Mouse (Mus musculus) mesoderm, embryonic 11.5 days (tissue): ENCODE data around the gene Gsg1l.

ENCODE experiments used
- DNase-seq: peaks from one replicate; pipeline ENCODE4 v3.0.0-alpha.2; 2012; ENCODE audit warnings: low read depth, low spot score

Gsg1l gene

DNA sequence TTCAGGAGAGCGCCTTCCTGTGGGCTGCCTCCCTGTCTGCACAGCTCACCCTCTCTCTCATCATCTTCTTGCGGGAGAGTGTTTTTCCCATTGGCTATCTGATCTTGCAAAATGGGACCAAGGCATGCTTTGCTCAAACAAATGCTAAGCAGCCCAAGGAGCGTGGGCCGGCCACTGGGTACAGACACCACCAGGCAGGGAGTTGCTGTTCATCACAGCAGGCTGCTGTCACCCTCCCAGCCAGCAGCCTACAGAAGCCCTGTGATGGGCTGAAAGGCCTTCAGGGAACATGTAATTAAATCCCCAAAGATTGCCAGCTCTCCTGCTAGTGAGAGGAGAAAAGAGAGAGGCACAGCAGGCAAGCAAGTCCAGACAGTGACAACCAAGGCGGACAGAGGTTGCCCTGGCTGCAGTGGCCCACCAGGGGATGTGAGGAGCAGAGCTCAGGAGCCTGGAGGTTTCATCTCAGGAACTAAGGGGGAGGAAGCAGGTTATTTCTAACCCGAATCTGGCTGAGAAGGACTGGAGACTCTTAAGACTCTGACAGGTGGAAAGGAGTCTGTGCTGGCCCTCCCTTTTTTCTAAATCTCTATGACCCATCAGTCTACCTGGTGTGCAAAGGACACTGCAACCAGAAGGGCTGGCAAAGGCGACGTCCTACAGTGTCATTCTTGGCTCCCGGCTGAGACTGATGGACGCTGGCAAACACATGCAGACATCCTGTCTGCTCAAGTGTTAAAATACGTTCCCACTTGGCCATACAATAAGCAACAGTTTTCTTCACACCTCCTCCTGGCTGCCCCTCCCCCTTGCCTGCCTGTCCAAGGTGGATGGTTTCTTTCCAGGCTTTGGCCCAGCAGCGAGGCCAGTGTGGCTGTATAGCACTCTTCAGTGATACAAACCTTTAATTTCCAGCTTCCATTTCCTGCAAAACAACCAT is 98.0 kb downstream of the Gsg1l start:
- DNase-seq = no peak

DNA sequence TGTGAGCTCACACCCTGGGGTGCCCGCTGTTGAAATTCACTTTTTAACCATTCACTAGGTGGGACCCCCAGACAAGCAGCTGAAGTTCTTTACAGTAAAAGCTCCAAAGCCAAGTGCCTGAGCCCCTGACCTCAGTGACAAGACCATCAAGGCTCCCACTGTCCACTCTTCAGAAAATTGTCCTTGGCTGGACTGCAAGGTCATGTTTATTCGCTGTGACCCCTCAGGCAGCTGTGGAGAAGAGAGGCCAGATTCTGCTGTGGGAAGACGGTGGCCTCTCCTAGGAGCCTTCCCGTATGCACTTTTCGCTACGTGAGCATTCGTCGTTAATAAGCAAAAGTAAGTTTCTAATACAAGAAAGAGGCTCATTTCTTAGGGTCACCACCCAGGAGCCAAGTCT is 102.6 kb downstream of the Gsg1l start:
- no peak for DNase-seq

DNA sequence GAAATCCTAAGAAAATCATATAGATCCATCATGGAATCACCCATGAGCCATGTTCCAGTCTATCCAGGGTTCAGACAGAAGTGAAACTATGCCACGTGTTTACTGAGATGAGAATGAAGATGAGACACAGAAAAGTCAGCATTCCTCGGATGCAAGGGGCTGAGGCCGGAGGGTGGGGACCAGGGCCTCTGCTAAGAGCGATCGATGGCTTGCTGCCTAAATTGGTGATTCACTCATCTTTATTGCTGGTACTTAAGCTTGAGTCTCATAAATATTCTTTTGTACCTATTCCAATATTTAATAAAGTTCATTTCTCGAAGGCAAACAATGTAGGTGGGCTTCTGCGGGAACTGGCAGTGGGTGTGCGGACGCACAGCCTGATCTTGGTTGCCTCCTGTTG is 105.5 kb downstream of the Gsg1l start:
- no peak for DNase-seq

GRCm38 (mm10) chr7:125975414-125975813 is 106.8 kb downstream of the Gsg1l start:
- DNase-seq = no peak

DNA sequence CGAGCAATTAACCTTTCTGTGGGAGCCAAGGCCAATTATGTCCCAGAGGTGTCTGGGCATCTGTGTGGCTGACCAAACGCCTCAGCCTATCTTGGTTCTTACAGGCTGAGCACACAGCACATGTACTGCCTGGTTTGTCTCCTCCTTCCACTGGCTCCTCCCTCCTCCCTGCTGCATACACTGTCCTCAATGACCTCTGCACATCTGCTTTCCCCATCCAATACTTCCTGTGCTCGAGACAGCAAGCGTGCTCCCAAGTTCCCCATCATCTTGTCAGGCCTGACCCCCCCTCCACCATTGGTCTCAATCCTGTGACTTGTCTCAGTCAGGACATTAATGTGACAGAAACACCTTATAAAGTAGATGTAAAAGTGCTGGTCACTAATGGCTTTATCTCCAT is 108.3 kb downstream of the Gsg1l start:
- DNase-seq = no peak

- no peak for DNase-seq
Observed at GRCm38 (mm10) chr7:125972776-125973175, 109.4 kb downstream of the Gsg1l start.

- no peak for DNase-seq
Observed at GRCm38 (mm10) chr7:125972174-125972672, 110.0 kb downstream of the Gsg1l start.

GRCm38 (mm10) chr7:125969076-125969475 is 113.1 kb downstream of the Gsg1l start:
- DNase-seq = no peak

GRCm38 (mm10) chr7:125966402-125967261 is 115.6 kb downstream of the Gsg1l start:
- peak; percentile 35 for DNase-seq

DNA sequence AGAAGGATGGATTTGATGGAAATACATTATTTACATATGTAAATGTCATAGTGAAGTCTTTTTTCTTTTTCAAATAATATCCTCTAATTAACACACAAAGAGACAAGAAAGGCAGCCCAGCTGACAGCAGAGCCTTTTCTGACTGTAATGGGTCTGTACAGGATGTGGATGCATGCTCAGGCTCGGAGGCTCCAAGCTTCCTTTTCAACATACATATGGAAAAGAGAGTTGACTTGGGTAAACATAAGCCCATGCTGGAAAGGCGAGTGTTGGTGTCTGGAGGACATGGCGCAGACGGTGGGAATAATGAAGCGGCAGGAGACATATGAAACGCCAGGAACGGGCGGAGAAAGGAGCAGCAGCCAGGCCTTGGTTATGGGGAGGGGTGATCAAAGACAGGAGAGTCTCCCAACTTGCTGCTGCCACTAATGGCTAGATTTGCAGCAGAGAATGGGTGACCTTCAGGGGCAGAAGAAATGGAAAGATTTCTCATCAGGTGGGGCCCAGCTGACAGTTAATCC is 118.1 kb downstream of the Gsg1l start:
- no peak for DNase-seq

DNA sequence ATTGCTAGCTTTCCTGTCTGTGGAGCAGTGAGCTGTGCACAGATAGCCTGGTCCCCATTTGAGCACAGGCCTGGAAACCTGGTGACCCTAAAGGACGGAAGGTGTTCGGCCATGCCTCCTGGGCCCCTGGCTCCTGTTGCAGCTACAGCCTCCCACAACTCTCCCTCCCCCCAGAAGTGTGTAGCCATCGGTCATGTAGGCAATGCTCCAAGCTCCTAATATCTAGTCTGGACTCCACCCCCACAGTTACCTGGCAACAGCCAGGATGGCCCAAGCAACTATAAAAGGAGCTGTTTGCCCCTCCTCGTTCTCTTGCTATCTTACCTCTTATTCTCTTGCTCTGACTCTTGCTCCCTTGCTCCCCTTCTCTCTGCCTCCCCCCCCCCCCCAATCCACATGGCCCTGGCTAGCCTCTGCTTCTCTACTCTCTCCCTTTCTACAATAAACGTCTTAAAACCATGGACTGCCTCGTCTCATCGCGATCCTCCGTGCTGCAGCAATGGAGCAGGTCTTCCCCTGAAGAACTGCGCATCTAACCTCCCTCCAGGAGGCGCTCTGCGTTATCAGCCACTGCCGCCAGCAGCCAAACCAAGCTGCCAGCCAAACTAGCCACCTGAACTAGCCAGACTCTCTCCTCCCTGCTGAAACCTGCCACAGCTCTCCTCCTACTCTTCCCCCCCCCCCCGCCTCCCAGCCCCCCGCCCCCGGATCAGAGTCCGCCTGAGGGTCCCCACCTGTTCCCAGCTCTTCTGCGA is 122.7 kb downstream of the Gsg1l start:
- DNase-seq = no peak

DNA sequence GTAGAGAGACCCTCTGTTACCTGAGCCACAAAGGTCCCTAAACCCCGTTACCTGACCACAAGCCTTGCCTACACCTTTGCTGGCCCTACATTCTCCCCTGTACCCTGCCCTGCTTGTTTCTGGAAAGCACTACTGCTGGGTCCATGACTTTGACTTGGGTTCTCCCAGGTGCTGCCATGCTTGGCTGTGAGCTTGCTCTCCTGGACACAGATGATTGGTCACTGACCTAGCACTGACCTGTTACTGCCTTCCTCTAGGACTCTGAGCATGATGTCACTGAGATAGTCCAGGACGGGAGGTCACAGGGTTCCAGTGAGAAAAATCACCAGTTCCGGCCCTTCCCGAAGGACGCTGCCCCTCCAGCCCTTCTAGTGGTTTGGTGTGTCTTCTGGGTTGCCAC is 123.4 kb downstream of the Gsg1l start:
- DNase-seq = no peak

- no peak for DNase-seq
Observed at GRCm38 (mm10) chr7:125954994-125955393, 127.2 kb downstream of the Gsg1l start.

DNA sequence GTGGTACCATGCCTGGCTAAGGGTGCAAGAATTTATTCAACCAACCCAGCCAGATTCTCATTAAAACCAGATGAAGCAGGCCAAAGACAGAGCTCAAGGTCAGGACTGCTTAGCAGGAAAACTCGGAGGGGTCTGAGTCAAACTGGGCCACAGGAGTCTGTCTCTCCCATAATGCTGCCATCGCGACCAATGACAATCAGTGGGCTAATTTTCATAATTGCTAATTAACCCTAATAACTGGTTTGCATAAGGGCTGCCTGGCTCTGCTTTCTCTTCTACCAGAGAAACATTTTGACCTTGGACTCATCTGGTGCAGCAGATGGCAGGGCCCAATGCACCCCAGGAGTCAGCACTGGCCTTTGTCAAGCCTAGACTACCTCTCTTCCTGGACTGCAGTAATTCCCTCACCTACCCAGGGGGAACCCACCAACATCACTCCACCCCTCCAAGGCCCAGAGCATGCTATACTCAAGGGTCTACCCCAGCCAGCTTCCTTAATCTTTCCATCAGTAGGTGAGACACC is 127.8 kb downstream of the Gsg1l start:
- no peak for DNase-seq

DNA sequence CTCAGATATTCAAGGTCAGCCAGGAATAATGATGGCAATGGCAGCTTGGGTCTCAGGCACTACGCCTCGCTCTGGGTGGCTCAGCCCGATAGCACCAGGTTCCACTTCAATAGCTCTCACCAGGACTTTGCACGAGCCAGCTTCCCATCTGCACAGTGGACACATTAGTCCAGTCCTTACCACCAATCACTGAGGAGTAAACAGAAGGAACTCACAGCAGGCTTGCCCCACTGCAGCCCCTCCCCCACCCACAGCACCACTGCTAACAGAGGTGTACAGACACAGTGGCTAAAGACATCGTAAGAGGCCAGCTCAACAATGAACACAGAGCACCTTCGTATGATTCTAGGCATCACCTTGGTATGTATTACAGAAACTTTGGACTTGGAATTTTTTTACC is 128.4 kb downstream of the Gsg1l start:
- no peak for DNase-seq

DNA sequence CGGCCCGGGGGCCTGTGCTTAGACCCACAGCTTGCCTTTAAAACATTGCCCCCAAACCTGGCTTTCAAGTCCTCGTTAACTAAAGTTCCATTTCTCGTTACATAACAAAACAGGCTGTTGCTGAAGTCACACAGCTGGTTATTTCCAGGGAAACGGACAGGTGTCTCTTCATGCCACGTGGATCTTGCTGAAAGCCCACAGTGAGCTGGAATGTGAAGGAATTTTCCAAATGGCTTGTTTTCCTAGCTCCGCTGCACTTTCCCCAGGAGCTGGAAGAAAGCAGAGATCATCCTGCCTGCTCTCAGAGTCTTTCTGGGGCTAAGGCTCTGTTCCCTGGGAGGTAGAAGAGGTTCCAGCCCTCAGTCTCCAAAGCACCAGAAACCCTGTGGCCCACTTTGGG is 130.3 kb downstream of the Gsg1l start:
- DNase-seq = no peak

DNA sequence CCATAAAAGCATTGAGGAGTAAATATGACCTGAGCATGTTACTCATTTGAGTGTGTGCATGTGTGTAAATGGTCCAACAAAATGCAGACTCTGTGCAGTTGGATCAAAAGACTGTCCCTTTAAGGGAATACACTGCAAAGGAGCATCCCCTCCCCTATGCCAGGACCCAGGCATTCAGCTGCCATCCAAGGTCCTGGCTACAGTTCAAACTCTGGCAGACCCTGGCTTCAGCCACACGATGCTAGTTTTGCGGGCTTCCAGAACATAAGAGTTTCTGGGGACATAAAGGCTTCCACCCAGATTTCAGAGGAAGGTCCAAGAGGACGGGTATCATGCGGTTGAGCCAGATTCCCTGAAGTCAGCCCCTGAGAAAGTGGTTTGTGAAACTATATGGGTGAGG is 133.2 kb downstream of the Gsg1l start:
- DNase-seq = no peak

- DNase-seq = no peak
Observed at GRCm38 (mm10) chr7:125945915-125946314, 136.3 kb downstream of the Gsg1l start.

- no peak for DNase-seq
Observed at GRCm38 (mm10) chr7:125944631-125945030, 137.6 kb downstream of the Gsg1l start.

- no peak for DNase-seq
Observed at GRCm38 (mm10) chr7:125943511-125943910, 138.7 kb downstream of the Gsg1l start.
